Mouse (Mus musculus): ENCODE data around the gene Cdca5. TPM values are rescaled to one million over a fixed set of nuclear protein-coding genes. Genes with fewer than 3 reads are reported as not detected.
A peak's percentile ranks its signal among the peaks of the same experiment; 100 is the strongest.
"Not testable (repeated sequence)": the region's sequence is repeated elsewhere in the genome, so short reads cannot be mapped to it uniquely, and the experiment has no call there.

The Cdca5 gene
- 38.9 and 43.5 TPM in 2 replicates for polyA plus RNA-seq (2016; fragmentation: Nextera tagmentation; extraction: Ambion mirVana)

- Histone ChIP-seq H3K36me3 (peaks cover 64% of the 10 kb centered on the region), H3K4me3 (peak within 1 kb of the TSS; percentile 81), H3K9me3 (no peaks in the 10 kb centered on the region), H3K4me1 (peaks cover 16% of the 10 kb centered on the region), H3K27me3 (ENCODE audit: insufficient read depth, poor library complexity, severe bottlenecking) (no peaks in the 10 kb centered on the region), H3K27ac (peak within 1 kb of the TSS; percentile 87)
- under 1% methylated on average over 58 of the region's 58 CpGs for WGBS
- peak; percentile 98 for DNase-seq (ENCODE audit: low spot score)
These were observed at the start of gene Cdca5, which contains the start of gene Zfpl1 for GRCm38 (mm10) chr19:6084478-6085248. Cdca5 (plus strand) TSS chr19:6084983. Zfpl1 (minus strand) TSS chr19:6084956.

GRCm38 (mm10) chr19:6035966-6036585 lies 48.7 kb upstream of the Cdca5 start:
- Histone ChIP-seq H3K4me1 (no peaks in the 10 kb centered on the region), H3K4me3 (no peak overlapping the region), H3K9me3 (no peaks in the 10 kb centered on the region), H3K27me3 (ENCODE audit: insufficient read depth, poor library complexity, severe bottlenecking) (no peaks in the 10 kb centered on the region), H3K36me3 (no peaks in the 10 kb centered on the region), H3K27ac (no peak overlapping the region)
- 71% methylated on average over 9 of the region's 9 CpGs for WGBS
- DNase-seq (ENCODE audit: low spot score): no peak

GRCm38 (mm10) chr19:6037695-6038094 lies 47.1 kb upstream of the Cdca5 start:
- H3K27me3 ChIP-seq (ENCODE audit: insufficient read depth, poor library complexity, severe bottlenecking): no peaks in the 10 kb centered on the region
- H3K4me1 ChIP-seq: no peaks in the 10 kb centered on the region
- no peaks in the 10 kb centered on the region for H3K36me3 ChIP-seq
- H3K27ac ChIP-seq: no peak overlapping the region
- no peak for DNase-seq (ENCODE audit: low spot score)
- no peaks in the 10 kb centered on the region for H3K9me3 ChIP-seq
- H3K4me3 ChIP-seq: no peak overlapping the region

GRCm38 (mm10) chr19:6038326-6038725 lies 46.5 kb upstream of the Cdca5 start:
- DNase-seq (ENCODE audit: low spot score): no peak
- H3K27me3 ChIP-seq (ENCODE audit: insufficient read depth, poor library complexity, severe bottlenecking): no peaks in the 10 kb centered on the region
- H3K4me3 ChIP-seq: no peak overlapping the region
- WGBS: 79% methylated on average over 7 of the region's 7 CpGs
- H3K27ac ChIP-seq: no peak overlapping the region
- H3K4me1 ChIP-seq: no peaks in the 10 kb centered on the region
- H3K36me3 ChIP-seq: no peaks in the 10 kb centered on the region
- no peaks in the 10 kb centered on the region for H3K9me3 ChIP-seq

- DNase-seq (ENCODE audit: low spot score): no peak
- H3K27me3 ChIP-seq (ENCODE audit: insufficient read depth, poor library complexity, severe bottlenecking): no peaks in the 10 kb centered on the region
- H3K4me1 ChIP-seq: peaks cover under 1% of the 10 kb centered on the region; the same call in 1 of the 2 replicates
- no peaks in the 10 kb centered on the region for H3K36me3 ChIP-seq
- no peak overlapping the region for H3K4me3 ChIP-seq
- no peak overlapping the region for H3K27ac ChIP-seq
- H3K9me3 ChIP-seq: no peaks in the 10 kb centered on the region
These were observed 44.8 kb upstream of the Cdca5 start for GRCm38 (mm10) chr19:6040002-6040401.

GRCm38 (mm10) chr19:6042293-6042692 lies 42.5 kb upstream of the Cdca5 start:
- Histone ChIP-seq H3K27ac (no peak overlapping the region), H3K9me3 (no peaks in the 10 kb centered on the region), H3K36me3 (no peaks in the 10 kb centered on the region), H3K4me3 (no peak overlapping the region), H3K27me3 (ENCODE audit: insufficient read depth, poor library complexity, severe bottlenecking) (no peaks in the 10 kb centered on the region), H3K4me1 (peaks cover 6% of the 10 kb centered on the region)
- no peak for DNase-seq (ENCODE audit: low spot score)
- WGBS: 81% methylated on average over 9 of the region's 9 CpGs

- Histone ChIP-seq H3K36me3 (peaks cover 11% of the 10 kb centered on the region), H3K4me1 (peaks cover 22% of the 10 kb centered on the region)
- DNase-seq (ENCODE audit: low spot score); H3K27me3 ChIP-seq (ENCODE audit: insufficient read depth, poor library complexity, severe bottlenecking); H3K4me3 ChIP-seq; H3K27ac ChIP-seq; H3K9me3 ChIP-seq: not testable (repeated sequence)
- WGBS: 72% methylated on average over 4 of the region's 4 CpGs
These were observed 40.7 kb upstream of the Cdca5 start for GRCm38 (mm10) chr19:6044102-6044501.

GRCm38 (mm10) chr19:6045366-6046293 lies 39.2 kb upstream of the Cdca5 start:
- Histone ChIP-seq H3K27ac (peak overlapping the region; percentile 94), H3K4me1 (peaks cover 22% of the 10 kb centered on the region), H3K27me3 (ENCODE audit: insufficient read depth, poor library complexity, severe bottlenecking) (no peaks in the 10 kb centered on the region), H3K9me3 (no peaks in the 10 kb centered on the region), H3K4me3 (peak overlapping the region; percentile 86), H3K36me3 (peaks cover 26% of the 10 kb centered on the region)
- WGBS: 19% methylated on average over 20 of the region's 20 CpGs
- no peak for DNase-seq (ENCODE audit: low spot score)

- Histone ChIP-seq H3K27me3 (ENCODE audit: insufficient read depth, poor library complexity, severe bottlenecking) (no peaks in the 10 kb centered on the region), H3K9me3 (no peaks in the 10 kb centered on the region), H3K27ac (peak within 1 kb of the TSS; percentile 94), H3K4me3 (peak within 1 kb of the TSS; percentile 86), H3K4me1 (peaks cover 22% of the 10 kb centered on the region), H3K36me3 (peaks cover 35% of the 10 kb centered on the region)
- WGBS: under 1% methylated on average over 65 of the region's 65 CpGs
- DNase-seq (ENCODE audit: low spot score): peak; percentile 96
These were observed 38.3 kb upstream of the Cdca5 start, which contains the start of gene Syvn1 for GRCm38 (mm10) chr19:6046294-6047153. Syvn1 (plus strand) TSS chr19:6046576.

GRCm38 (mm10) chr19:6047154-6047898 lies 37.5 kb upstream of the Cdca5 start:
- no peak for DNase-seq (ENCODE audit: low spot score)
- no peaks in the 10 kb centered on the region for H3K27me3 ChIP-seq (ENCODE audit: insufficient read depth, poor library complexity, severe bottlenecking)
- H3K4me1 ChIP-seq: peaks cover 22% of the 10 kb centered on the region
- no peaks in the 10 kb centered on the region for H3K9me3 ChIP-seq
- 2% methylated on average over 43 of the region's 44 CpGs for WGBS
- peak overlapping the region; percentile 86 for H3K4me3 ChIP-seq
- peak overlapping the region; percentile 94 for H3K27ac ChIP-seq
- H3K36me3 ChIP-seq: peaks cover 43% of the 10 kb centered on the region

- H3K27me3 ChIP-seq (ENCODE audit: insufficient read depth, poor library complexity, severe bottlenecking): no peaks in the 10 kb centered on the region
- H3K36me3 ChIP-seq: peaks cover 48% of the 10 kb centered on the region
- 80% methylated on average over 8 of the region's 8 CpGs for WGBS
- no peak for DNase-seq (ENCODE audit: low spot score)
- no peaks in the 10 kb centered on the region for H3K9me3 ChIP-seq
- H3K4me1 ChIP-seq: peaks cover 22% of the 10 kb centered on the region
- peak overlapping the region; percentile 94 for H3K27ac ChIP-seq
- peak overlapping the region; percentile 86 for H3K4me3 ChIP-seq
These were observed 37.0 kb upstream of the Cdca5 start for GRCm38 (mm10) chr19:6047899-6048166.

Measured in heart, embryonic 10.5 days (tissue).